Mouse (Mus musculus): ENCODE data around the gene Mpeg1.

Gene Mpeg1

DNA sequence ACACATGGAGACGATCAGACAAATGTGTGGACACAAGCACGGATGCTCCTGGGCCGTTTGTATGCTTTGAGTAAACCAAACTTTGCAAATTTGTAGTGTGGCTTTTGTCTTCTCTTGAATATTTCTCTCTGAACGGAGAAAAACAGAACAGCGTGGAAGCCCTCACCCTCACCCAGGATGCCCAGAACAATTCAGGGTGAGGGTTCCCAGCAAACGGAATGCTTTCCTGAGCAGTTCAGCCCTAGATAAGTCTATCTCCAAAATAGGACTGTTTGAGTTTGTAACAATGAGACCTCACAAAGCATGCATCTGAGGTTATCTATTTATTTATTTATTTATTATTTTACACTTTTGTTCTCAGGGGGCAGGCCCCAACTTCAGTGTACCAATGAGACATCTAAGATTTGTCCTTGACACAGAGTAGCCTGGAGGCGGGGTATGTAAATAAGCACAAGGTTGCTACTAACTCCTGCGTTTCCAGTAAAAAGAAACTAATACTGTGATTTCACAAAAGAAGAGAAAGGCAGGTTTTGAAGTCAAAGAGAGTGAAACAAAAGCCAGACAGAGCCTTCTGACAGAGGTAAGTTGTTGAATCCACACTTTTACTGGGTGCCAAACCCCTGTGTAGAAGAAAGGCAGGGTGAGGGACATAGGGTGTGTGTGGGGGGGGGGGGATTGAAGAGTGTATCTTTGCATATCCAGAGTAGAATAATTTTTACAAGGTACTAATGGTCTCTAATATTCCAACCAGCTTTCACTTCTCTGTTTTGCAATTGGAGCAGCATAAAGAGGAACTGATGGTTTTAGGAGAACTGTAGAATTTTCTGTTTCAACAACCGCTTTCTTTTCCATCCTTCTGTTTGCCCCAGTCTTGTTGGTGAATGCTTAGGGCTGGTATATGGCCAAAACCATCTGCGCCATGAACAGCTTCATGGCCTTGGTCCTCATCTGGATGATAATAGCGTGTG, at the start of gene Mpeg1:
TSS of gene Mpeg1 (plus strand) at position 498 of the 968 bp plus-strand sequence.
- DNase-seq (ENCODE audit: low read depth, low spot score), result no peak

DNA sequence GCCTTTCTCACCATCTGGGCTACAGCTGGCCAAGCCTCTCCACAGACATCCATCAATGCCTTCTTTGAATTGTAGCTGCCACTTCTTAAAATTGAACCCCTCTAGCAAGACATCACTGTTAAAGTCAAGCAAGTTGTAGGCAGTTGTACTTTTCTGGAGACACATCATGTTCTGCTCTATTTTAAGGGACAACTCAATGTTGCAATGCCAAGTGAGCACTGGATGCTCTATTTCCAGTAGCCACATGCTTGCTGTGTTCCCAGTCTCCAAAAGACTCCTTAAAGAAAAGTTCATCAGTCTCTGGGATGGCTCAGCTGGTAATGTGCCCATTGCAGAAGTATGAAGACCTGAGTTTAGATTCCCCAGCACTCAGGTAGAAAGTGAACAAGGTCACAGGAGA, 46.8 kb upstream of the Mpeg1 start:
- no peak for DNase-seq (ENCODE audit: low read depth, low spot score)

DNA sequence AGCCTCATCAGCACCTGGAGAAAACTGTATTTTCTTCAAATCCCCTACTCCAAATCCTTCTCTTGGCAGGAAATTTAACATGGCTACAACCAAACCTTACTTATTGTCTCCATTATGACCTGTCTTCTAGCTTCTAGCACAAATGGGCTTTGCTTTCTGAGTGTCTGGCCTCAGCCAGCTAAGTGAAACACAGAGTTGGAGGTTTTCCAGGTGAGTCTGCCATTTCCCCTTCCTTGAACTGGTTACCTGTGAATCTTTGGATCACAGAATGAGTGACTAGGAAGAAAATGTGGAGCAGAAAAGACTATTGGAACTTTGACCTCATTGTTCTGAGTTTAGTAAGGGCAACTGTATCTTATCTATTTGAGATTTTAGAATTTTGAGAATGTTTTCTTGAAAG, 43.2 kb upstream of the Mpeg1 start, which contains the start of gene Olfr1441:
TSS of gene Olfr1441 (plus strand) at position 73 of the 400 bp plus-strand sequence.
- DNase-seq (ENCODE audit: low read depth, low spot score), result no peak

DNA sequence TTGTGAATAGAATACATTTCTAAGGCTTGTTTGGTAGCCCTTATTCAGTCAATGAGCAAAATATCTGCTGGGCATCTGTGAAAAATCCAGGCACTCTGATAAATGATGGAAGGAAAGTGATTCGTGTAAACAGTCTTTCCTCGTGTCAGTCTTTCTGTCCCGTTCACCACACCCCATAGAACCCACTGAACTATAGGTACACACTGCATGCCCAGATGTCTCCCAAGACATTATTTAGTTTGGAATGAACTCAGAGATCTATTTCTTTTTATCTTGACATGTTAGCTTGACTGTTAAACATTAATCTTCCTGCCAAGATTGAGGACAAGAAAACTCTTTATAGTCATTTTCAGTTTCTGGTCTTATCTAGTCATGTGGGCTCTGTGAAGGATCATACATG, 42.3 kb upstream of the Mpeg1 start:
- DNase-seq (ENCODE audit: low read depth, low spot score), result no peak

DNA sequence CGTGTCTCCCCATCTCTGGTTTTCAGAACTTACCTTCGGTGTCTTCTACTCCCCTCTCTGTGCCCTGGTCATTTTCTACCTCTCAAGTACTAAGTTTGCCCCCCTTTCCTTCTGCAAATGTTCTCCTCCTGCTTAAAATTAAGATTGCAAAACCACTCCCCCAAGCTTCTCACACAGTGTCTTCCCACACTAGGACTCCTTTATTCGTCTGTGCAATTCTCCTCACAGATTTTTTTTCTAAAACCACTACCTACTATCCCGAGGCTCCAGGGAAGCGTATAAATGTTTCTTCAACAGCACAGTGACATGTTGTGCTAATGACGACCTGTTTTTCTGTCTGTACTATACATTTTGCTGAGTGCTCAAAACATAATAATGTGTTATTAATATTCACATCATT, 40.0 kb upstream of the Mpeg1 start:
- DNase-seq (ENCODE audit: low read depth, low spot score), result no peak

DNA sequence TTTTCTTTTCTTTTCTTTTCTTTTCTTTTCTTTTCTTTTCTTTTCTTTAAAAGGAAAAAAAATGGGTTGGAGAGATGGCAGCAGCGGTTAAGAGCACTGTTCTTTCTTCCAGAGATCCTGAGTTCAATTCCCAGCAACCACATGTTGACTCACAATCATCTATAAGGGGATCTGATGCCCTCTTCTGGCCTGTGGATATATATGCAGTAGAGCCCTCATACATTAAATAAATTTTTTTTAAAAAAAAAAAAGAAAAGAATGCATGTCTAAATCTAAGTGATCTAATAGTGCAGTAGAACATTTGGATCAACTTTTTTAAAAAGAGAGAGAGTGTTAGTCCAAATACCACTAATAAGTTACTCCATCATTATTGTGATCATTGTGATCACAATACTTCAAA, 38.9 kb upstream of the Mpeg1 start:
- no peak for DNase-seq (ENCODE audit: low read depth, low spot score)

DNA sequence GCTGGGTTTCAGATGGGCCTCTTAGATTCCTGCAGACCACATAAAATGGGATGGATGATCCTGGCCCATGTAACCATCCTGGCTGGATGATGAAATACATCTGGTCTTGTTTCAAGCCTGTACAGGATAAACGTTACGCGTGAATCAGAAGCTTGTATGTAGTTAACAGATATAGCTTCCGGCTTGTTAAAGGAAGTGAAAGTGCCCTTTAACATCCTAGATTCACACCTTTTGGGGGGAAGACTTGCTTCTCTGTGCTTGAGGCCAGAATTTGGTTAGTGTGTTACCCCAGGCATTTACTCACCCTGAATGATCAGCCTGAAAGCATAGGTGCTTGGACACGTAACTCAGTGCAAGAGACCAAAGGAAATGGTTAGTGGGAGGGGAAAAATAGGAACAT, 33.5 kb upstream of the Mpeg1 start:
- no peak for DNase-seq (ENCODE audit: low read depth, low spot score)

DNA sequence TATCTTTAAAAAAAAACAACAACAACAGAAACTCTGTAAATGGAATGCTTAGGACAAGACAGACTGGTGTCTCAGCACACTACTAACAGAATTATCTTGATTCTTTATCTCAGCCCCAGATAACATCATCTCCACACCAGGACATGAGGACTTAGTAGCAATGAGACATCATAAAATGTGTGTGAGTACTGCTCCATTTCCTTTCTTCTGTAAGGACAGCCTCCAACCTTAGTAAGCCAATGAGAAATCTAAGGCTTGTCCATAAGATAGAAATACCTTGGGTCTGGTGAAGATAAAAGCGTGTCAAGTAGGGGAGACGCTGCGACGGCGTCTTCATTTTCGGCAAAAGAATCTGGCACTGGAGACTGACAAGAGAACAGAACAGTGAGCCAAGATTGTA, 33.0 kb upstream of the Mpeg1 start, which contains the start of gene Pfpl:
TSS of gene Pfpl (plus strand) at position 301 of the 400 bp plus-strand sequence.
- DNase-seq (ENCODE audit: low read depth, low spot score), result no peak

DNA sequence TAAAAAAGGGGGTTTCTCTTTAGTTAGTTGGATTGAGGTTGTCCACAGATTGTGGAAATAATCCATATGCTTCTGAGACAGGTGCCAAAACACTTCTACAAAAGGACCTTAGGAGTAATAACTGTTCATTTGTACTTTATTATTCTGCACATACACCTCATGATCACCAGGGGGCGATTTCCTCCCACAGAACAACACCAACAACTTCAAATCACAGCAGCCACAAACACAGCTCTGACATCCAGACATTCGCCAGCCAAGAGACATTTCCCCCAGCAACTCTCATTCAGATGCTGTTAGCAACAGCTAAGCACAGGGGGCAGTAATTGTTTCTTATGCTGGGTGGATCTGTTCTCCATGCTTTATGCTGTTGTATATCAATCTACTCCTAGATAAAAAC, 27.5 kb upstream of the Mpeg1 start:
- DNase-seq (ENCODE audit: low read depth, low spot score), result no peak

DNA sequence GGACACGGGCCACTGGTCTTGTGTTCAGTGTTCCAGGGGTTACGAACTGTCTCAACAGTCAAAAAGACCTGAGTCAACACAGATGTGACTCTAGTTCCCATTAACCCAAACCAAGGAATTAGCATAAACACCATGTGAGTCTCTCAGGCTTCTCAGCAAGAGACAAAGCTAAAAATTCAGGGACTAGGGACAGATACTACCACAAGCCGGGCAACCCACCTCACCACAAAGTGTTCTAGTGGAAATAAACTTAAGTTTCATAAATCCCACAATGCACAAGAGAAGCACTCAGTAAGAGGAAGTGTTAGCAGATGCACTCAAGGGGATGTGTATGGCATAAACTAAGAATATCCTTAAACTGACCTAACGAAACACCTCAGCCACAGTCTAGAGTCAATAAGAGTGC, 25.6 kb upstream of the Mpeg1 start:
- no peak for DNase-seq (ENCODE audit: low read depth, low spot score)

DNA sequence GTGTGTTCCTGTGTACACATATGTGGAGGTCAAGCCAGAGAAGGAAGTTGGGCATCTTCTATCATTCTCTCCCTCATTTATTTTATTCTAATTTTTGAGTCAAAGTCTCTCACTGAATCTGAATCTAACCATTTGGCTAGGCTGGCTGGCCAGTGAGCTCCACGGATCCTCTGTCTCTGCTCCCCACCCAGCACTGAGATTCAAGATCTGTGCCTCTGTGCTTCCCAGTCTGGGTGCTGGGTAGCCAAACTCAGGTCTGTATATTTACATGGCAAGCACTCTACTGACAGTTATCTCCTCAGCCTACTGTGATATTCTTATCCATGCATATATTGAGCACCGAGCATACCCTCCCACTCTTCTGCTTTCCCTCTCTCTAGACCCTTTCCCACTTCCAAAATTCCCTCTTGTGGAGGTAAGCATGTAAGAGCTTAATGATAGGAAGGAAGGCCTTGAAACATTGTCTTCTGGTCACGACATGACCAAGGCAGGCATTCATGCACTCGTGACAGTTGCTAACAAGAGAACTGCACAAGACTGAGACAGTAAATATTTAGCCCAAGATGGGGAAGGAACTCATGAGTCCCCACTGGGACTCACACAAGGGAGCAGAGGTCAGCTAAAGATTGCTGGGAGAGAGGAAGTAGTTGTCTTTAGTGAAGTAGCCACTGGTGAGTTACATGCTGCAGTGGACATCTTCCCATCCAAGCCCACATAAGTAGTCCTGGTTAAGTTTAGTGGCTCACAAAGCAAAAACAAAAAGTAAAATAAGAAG, 24.6 kb upstream of the Mpeg1 start:
- no peak for DNase-seq (ENCODE audit: low read depth, low spot score)

DNA sequence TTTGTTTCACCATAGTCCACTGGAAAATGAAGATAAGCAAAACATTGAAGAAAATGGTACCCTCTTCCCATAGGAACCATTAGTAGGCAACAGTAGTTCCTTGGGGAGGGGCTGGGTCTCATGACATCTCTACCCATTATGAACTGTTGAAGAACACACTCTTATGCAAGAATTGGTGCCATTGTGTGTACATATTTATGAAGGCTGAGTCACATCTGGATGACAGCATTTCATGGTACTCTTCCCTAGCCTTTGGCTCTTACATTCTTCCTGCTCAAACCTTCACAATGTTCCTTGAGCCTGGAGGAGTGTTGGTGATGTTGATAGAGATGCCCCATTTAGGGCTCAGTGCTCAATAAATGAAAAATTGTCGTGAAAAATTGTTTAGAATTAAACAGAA, 21.0 kb upstream of the Mpeg1 start:
- DNase-seq (ENCODE audit: low read depth, low spot score), result no peak

DNA sequence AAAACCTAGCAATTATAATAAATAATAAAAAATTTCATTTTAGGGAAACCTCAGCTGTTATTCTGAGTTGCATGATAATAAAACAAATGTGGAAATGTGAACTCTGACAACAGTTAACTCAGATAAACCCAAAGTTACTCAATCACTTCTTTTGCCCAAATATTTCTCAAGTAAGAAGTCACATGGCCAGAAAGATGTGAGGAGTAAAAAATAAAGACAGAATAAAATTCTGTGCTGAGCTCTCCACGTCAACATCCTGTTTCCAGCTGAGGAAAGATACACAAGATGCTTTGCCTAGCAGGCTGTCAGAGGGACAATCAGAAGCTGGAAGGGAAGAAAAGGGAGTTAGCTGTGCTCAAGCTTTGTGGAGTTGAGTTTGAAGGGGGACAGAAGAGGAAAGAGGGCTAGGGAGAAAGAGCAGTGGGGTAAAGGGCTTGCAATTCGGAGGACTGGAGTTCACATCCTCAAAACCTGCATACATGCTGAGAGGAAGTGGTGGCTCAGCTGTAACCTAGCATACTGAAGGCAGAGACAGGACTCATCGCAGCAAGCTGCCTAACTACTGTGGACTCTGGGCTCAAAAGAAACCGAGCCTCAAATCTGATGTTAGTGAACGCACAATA, 20.4 kb upstream of the Mpeg1 start:
- no peak for DNase-seq (ENCODE audit: low read depth, low spot score)

DNA sequence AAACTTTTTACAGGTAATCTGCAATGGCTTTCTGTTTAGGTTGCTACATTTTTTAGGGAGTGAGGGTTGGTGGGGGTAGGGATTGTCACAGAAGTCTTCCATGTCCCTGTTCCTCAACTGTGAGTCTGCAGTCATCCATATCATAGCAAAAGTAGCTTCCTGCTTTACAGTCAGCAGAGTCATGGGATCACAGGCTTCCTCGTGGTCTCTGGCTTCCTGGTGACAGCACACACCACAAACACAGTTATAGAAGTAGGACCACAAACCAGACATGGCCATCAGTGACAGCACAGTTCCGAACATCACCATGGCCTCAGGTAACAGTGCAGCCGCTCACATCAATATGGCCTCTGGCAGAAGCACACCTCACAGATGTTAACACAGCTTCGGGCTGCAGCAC, 18.0 kb upstream of the Mpeg1 start:
- no peak for DNase-seq (ENCODE audit: low read depth, low spot score)

DNA sequence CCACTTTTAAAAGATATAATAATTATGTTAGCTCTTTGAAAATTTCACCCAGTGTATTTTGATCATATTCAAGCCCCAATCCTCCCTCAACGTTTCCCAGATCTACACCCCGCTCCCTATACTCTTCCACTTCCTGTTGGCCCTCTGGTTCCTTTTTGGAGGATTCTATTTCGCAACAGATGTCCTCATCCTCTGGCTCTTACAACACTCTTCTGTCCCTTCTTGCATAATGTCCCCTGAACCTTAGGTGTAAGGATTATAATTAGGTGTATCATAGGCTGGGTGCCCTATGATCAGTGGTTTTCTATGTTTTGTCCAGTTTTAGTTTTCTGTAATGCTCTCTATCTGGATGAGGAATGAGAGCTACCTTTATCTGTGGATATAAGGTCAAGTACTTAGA, 15.6 kb upstream of the Mpeg1 start:
- no peak for DNase-seq (ENCODE audit: low read depth, low spot score)

DNA sequence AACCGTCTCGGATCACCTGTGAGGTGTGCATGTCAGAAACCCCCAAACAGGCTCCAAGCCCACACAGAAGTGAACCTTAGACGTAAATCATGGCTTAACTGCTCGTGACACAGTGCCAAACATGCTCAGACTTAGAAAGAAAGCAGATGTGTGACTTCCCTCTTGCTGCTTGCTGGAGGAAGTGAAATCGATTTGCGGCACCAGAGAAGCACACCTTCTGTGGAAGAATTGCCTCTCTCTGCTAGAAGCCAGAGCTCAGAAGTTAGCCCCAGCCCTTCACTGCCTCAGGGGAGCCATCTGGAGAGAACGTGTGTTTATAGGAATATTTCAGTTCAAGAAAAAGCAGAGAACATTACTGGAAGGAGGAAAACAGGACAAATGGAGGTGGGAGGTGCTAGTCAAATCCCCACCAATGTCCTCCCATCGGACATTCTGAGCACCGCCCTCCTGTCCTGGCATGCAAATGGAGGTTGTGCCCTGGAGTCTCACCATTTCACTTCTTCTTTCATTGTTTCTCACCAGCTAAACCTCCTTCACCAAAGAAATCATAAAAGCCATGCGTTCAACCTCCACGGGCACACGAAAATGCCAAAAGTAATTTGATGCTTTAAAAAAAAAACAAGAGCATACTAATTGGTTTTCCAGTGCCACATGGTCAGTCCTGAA, 3.0 kb upstream of the Mpeg1 start:
- DNase-seq (ENCODE audit: low read depth, low spot score), result no peak

DNA sequence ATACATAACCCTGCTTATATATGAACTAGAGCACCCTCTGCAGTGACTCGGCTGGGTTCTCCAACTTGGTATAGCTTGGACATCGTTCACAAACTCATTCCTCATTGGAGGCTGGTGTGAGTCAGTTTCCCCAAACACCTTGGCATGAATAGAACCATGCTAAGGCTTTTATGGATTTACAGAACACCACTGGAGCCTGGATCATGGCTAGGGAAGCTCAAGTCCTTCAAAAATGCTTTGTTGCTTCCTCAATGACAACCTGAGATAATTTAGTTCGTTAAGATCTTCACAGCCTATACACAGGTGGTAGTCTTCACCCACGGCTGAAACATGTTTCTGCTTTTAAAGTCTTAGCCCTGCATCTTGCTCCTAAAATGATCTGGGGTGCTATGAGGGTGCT, 1.1 kb upstream of the Mpeg1 start:
- no peak for DNase-seq (ENCODE audit: low read depth, low spot score)

DNA sequence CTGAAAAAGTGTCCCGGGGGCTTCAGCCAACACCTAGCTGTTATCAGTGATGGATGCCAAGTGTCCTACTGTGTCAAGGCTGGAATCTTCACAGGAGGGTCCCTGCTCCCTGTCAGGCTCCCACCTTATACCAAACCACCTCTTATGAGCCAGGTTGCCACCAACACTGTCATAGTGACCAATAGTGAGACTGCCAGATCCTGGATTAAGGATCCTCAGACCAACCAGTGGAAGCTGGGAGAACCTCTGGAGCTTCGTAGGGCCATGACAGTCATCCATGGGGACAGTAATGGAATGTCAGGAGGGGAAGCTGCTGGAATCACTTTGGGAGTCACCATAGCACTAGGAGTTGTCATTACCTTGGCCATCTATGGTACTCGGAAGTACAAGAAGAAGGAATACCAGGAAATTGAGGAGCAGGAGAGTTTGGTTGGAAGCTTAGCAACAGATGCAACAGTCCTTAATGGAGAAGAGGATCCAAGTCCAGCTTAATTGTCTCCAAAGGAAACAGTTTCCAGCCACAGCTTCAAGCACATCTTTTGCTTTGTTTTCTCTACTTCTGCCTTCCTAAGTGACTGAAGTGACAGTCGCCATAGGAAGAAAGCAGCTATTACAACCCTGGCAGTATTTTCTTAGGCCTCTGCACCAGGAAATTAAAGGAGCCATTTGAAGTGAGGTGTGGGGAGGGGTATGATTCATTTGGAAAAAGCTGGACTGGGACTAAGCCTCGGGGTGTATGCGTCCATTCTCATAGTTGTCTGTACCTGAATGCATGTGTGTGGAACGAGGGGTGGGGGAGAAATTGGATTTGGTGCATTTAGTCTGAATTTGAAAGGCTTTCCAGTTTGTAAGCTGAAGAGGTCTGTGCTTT, 2.5 kb downstream of the Mpeg1 start:
- DNase-seq (ENCODE audit: low read depth, low spot score), result no peak

DNA sequence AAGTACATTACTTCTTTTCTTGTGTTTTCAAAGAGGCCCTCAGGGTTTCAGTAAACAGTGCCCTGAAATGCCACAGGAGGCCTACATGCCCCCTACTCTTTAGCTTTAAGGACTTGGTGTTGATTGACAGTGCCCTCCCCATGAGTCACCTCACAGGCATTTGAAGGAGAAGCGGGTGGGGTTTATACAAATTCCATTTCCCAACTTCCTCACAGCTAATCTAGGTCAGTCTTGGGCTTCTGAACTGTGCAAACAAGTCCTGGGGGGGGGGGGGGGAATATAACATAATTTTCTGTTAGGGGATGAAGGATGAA, 3.1 kb downstream of the Mpeg1 start:
- no peak for DNase-seq (ENCODE audit: low read depth, low spot score)

DNA sequence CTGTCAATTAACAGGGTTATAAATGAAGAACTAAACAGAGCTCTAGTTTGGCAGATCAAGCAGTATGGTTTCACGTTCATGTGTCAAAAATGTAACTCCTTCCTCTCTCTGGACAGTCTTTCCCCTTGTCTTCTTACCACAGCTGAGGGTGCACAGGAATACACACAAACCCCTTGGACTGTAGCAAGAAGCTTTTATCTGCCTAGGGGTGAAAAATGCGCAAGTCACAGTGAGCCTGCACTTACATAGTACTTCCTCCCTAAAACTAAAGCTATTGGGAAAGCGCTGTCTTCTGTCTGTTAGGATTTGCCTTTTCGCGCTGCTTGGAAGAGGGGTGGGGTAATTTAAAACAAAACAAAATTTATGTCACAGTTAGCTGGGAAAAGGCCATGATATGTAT, 3.5 kb downstream of the Mpeg1 start:
- no peak for DNase-seq (ENCODE audit: low read depth, low spot score)

DNA sequence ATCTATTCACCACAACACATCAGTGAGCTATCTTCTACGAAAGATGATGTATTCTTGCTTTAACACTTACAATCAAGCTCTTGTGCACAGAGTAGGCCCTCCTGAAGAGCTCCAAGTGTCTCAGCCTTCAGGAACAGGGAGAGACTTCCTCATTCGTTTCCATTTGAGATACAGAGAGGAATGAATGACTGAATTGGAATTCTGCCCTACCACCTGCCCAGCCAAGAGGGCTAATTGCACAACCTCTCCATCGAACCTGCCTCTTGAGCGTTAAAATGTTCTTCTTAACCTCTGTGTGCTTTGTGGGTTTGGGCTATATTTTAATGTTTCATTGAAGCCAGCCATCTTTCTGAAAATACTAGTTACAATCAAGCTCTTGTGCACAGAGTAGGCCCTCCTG, 4.1 kb downstream of the Mpeg1 start:
- DNase-seq (ENCODE audit: low read depth, low spot score), result no peak

All from c-Kit-negative CD71-positive TER-119-positive erythroid progenitor cells, embryonic 14.5 days (primary cell).